In genomic region chrX:99575105-99575504, GRCm38 (mm10) we compare ENCODE assay signal across 11 mouse cellular contexts.
DNase-seq lines count a peak whose midpoint lies in the region; ATAC-seq and TF ChIP-seq lines count a peak whose summit lies in the region.
"Had no signal": no experiment of that assay in that cellular context is flagged by ENCODE, and none has a peak within 500 bp of the region (broad histone marks: within the 10 kb centered on the region; RNA-seq: fewer than 3 reads in every experiment).

No protein-coding gene starts in this region.

- no peak for TF ChIP-seq POLR2A in brain, embryonic 14.5 days (IDR thresholded peaks at IDR 0.05; ENCODE audit: borderline replicate concordance, extremely low read depth, insufficient read depth, insufficient read length, poor library complexity, severe bottlenecking)
- TF ChIP-seq POLR2A in limb, embryonic 14.5 days (IDR thresholded peaks at IDR 0.05; ENCODE audit: borderline replicate concordance, extremely low read depth, insufficient read depth, insufficient read length), result no peak
- TF ChIP-seq POLR2A in cerebellum, adult 2 months (IDR thresholded peaks at IDR 0.05; ENCODE audit: borderline replicate concordance, insufficient read depth, low read length), result no peak

- H3K27me3 ChIP-seq in forebrain, embryonic 16.5 days (replicated peaks; ENCODE audit: control insufficient read depth, insufficient read depth, low read length), result no peaks in the 10 kb centered on the region
- no peaks in the 10 kb centered on the region for H3K27me3 ChIP-seq in limb, embryonic 14.5 days (ENCODE audit: control insufficient read depth, insufficient read depth, low read length)
- H3K27me3 ChIP-seq in cerebellum, adult 2 months (ENCODE audit: control insufficient read depth, insufficient read depth, low read length), result no peaks in the 10 kb centered on the region
- H3K27me3 ChIP-seq: CH12.LX had no signal

- H3K27ac ChIP-seq in forebrain, embryonic 16.5 days (ENCODE audit: low read length), result no peak overlapping the region
- H3K27ac ChIP-seq in limb, embryonic 14.5 days (replicated peaks; ENCODE audit: low read depth, low read length), result no peak overlapping the region
- no peak overlapping the region for H3K27ac ChIP-seq in cerebellum, adult 2 months (ENCODE audit: insufficient read depth, low read length)
- H3K27ac ChIP-seq: heart, embryonic 10.5 days had no signal

- no peaks in the 10 kb centered on the region for H3K36me3 ChIP-seq in forebrain, embryonic 16.5 days (ENCODE audit: control insufficient read depth, insufficient read depth)
- H3K36me3 ChIP-seq in limb, embryonic 14.5 days (ENCODE audit: control insufficient read depth, insufficient read depth, low read length), result no peaks in the 10 kb centered on the region
- H3K36me3 ChIP-seq: heart, embryonic 10.5 days had no signal

- peaks cover 6% of the 10 kb centered on the region for H3K4me1 ChIP-seq in forebrain, embryonic 16.5 days (replicated peaks; ENCODE audit: control insufficient read depth, insufficient read depth, low read length)
- peaks cover 3% of the 10 kb centered on the region; the same call in 1 of the 2 replicates for H3K4me1 ChIP-seq in limb, embryonic 14.5 days (ENCODE audit: control insufficient read depth, insufficient read depth, low read length)
- H3K4me1 ChIP-seq in cerebellum, adult 2 months (ENCODE audit: control insufficient read depth, insufficient read depth, low read length), result no peaks in the 10 kb centered on the region
- H3K4me1 ChIP-seq: heart, embryonic 10.5 days had no signal

- no peak overlapping the region for H3K9ac ChIP-seq in forebrain, embryonic 16.5 days (replicated peaks; ENCODE audit: low read depth, low read length)
- H3K9ac ChIP-seq in limb, embryonic 14.5 days (ENCODE audit: low read depth, low read length, severe bottlenecking), result no peak overlapping the region

- H3K4me3 ChIP-seq in forebrain, embryonic 16.5 days (replicated peaks; ENCODE audit: low read length), result no peak overlapping the region
- H3K4me3 ChIP-seq in limb, embryonic 14.5 days (replicated peaks; ENCODE audit: low read length), result no peak overlapping the region
- H3K4me3 ChIP-seq in cerebellum, adult 2 months (replicated peaks; ENCODE audit: insufficient read depth, low read depth, low read length), result no peak overlapping the region
- H3K4me3 ChIP-seq: erythroblast, embryonic 14.5 days had no signal

- no peak overlapping the region for H3K4me2 ChIP-seq in forebrain, embryonic 16.5 days (ENCODE audit: low read length)
- no peak overlapping the region; the same call in 1 of the 2 replicates for H3K4me2 ChIP-seq in limb, embryonic 14.5 days (replicated peaks; ENCODE audit: low read depth, low read length, severe bottlenecking)

- peak; percentile 45 for ATAC-seq in forebrain, embryonic 16.5 days
- 0 out of 2 replicates have a peak, but pooled peaks have one; percentile 9 for ATAC-seq in limb, embryonic 14.5 days (ENCODE audit: low FRiP score, low read depth)

- WGBS in forebrain, embryonic 16.5 days, result 21% methylated on average over 4 of the region's 5 CpGs
- WGBS in limb, embryonic 14.5 days, result 46% methylated on average over 5 of the region's 5 CpGs
- WGBS in cerebellum, adult 2 months, result 33% methylated on average over 5 of the region's 5 CpGs

- no peak for TF ChIP-seq CTCF in brain, embryonic 14.5 days (IDR thresholded peaks at IDR 0.05; ENCODE audit: borderline replicate concordance, extremely low read depth, insufficient read depth, insufficient read length)
- TF ChIP-seq CTCF in cerebellum, adult 2 months (IDR thresholded peaks at IDR 0.05; ENCODE audit: borderline replicate concordance, insufficient read depth, low read depth, low read length), result no peak

- no peaks in the 10 kb centered on the region for H3K9me3 ChIP-seq in forebrain, embryonic 16.5 days (ENCODE audit: control insufficient read depth, low read length)
- no peaks in the 10 kb centered on the region for H3K9me3 ChIP-seq in limb, embryonic 14.5 days (ENCODE audit: control insufficient read depth, low read length)
- H3K9me3 ChIP-seq: heart, embryonic 10.5 days had no signal

- DNase-seq in kidney, postnatal 10 days, result peak; percentile 17
- DNase-seq in kidney, postnatal 25 days, result no peak
- peak; percentile 13 for DNase-seq in brain, embryonic 14.5 days (ENCODE audit: low read depth)
- no peak for DNase-seq in limb, embryonic 14.5 days (ENCODE audit: low spot score)
- DNase-seq in cerebellum, adult 11-12 months, result no peak
- no peak for DNase-seq in natural killer cell, adult 2 months (ENCODE audit: low spot score in 2 of 2)
- DNase-seq in cerebellum, adult 2 months, result no peak

Comparison
In these comparisons a context has a peak if more than half of its experiments do, and no peak if none do; other contexts are left out.
1. DNase-seq: peak in kidney, postnatal 10 days (single experiment) and brain, embryonic 14.5 days (single experiment); none in kidney, postnatal 25 days (0 of 2), limb, embryonic 14.5 days (single experiment), cerebellum, adult 11-12 months (single experiment), natural killer cell, adult 2 months (0 of 2) and cerebellum, adult 2 months (0 of 2).